Mouse (Mus musculus): Measurements from ENCODE around the gene Grm4.

DNA sequence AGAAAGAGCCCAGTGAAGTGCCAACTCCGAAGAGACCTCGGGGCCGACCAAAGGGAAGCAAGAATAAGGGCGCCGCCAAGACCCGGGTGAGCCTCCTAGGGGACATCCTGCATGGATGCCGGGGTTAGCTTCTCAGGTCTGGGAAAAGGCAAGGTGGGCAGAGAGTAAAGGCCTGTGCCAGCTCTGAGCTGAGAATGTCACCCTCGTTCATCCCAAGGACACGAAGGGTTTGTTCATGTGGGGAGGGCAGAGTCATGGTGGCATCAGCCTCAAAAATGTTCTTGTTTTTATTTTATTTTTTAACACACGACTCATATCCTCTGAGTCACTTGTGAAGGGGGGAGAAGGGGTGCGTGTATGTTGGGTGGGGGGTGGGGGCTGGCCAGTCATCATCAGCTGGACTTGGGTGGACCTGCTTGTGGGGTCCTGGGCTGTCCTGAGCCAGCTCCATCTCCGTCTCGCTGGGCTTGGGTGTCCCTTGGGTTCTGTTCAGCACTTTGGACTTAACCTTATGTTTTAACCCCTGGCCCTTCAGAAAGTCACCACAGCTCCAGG, 39.8 kb upstream of the Grm4 start:
- TF ChIP-seq GATA1 (IDR thresholded peaks at IDR 0.05; ENCODE audit: borderline replicate concordance, low read length), result no peak
- TF ChIP-seq FLI1 (IDR thresholded peaks at IDR 0.05; ENCODE audit: low read length), result no peak
